Mouse (Mus musculus) midbrain, embryonic 12.5 days (tissue): ENCODE measurements around the gene Cytip. TPM values are rescaled to one million over a fixed set of nuclear protein-coding genes. Genes with fewer than 3 reads are reported as not detected.

Experiments
- ATAC-seq: fragments of 200-750 bp; cut with Nextera tagmentation; 2 replicates; pipeline ENCODE4 v1.8.0; 2017; ENCODE audit warnings: low read depth, moderate TSS enrichment, moderate library complexity; ENCODE audit not compliant: low FRiP score
- H3K27ac ChIP-seq: fragments of 300-500 bp; sonication (generic); replicated peaks from 2 replicates; pipeline ENCODE4 v1.5.1; 2016; ENCODE audit warnings: mild to moderate bottlenecking
- H3K27me3 ChIP-seq: fragments of 300-500 bp; sonication (generic); 2 replicates; pipeline ENCODE4 v1.6.1; 2016; ENCODE audit warnings: mild to moderate bottlenecking
- H3K36me3 ChIP-seq: fragments of 300-500 bp; sonication (generic); 2 replicates; pipeline ENCODE4 v1.6.1; 2016
- H3K4me1 ChIP-seq: fragments of 300-500 bp; sonication (generic); 2 replicates; pipeline ENCODE4 v1.6.1; 2016
- H3K4me2 ChIP-seq: fragments of 300-500 bp; sonication (generic); replicated peaks from 2 replicates; pipeline ENCODE4 v1.6.1; 2016; ENCODE audit warnings: mild to moderate bottlenecking, moderate library complexity
- H3K4me3 ChIP-seq: fragments of 300-500 bp; sonication (generic); 2 replicates; pipeline ENCODE4 v1.5.1; 2016; ENCODE audit warnings: mild to moderate bottlenecking
- H3K9ac ChIP-seq: fragments of 300-500 bp; sonication (generic); replicated peaks from 2 replicates; pipeline ENCODE4 v1.6.1; 2016; ENCODE audit warnings: mild to moderate bottlenecking, moderate library complexity
- H3K9me3 ChIP-seq: fragments of 300-500 bp; sonication (generic); 2 replicates; pipeline ENCODE4 v1.6.1; 2016; ENCODE audit warnings: mild to moderate bottlenecking
- WGBS: fragments of 180-500 bp; shearing (Covaris S2); methylation state at CpG from one replicate; pipeline ENCODE4 v1.1.7; 2016; 5-methylcytosine and 5-hydroxymethylcytosine counted together
- polyA plus RNA-seq: library from polyadenylated mRNA; unstranded; fragments of >200 nt; fragmentation: Nextera tagmentation; extraction: Ambion mirVana; gene quantifications from 2 replicates; pipeline ENCODE4 v1.2.1, GENCODE M21; 2016

The Cytip gene
- polyA plus RNA-seq, 1 experiment from 2014 or later, result 0.19 TPM

DNA sequence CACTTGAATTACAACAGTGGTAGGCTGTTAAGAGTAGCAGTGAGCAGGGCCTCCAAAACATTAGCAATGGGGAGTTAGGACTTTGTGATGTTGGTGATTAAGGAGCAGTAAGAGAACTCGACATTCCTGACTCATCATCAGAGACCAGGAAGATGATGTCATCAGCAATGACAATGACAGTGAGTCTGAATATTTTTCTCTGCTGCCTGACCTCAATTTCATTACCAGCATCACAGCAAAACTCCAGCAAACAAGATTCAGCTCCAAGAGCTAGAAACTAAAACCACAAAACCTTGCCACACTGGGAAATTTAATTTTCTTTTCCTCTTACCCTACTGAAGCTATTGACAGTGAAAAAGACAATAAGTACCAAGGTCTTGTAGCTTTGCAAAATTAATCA, 14.6 kb downstream of the Cytip start:
- Histone ChIP-seq H3K27me3 (no peaks in the 10 kb centered on the region), H3K4me2 (no peak overlapping the region), H3K9ac (no peak overlapping the region), H3K4me3 (no peak overlapping the region), H3K9me3 (no peaks in the 10 kb centered on the region), H3K36me3 (no peaks in the 10 kb centered on the region), H3K27ac (no peak overlapping the region), H3K4me1 (no peaks in the 10 kb centered on the region)
- ATAC-seq, result no peak
- WGBS, result 58% methylated on average over 1 of the region's 1 CpGs

DNA sequence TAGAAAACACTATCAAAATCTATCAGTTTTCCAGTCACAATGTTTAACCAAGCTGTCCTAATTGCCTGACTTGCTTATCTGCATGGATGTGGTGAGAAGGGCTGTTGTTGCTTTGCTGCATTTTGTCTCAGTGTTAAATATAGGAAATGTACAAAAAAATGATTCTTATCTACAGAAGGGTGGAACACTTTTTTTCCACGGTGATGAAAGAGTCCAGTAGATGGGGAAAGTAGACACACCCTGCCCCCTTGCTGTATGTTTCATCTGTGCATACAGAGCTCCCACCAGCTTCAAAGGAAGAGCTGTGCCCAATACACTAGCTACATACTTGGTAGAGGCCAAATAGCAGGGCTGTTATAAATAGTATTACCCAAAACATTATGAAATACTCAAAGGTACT, 16.3 kb downstream of the Cytip start:
- no peaks in the 10 kb centered on the region for H3K36me3 ChIP-seq
- no peaks in the 10 kb centered on the region for H3K27me3 ChIP-seq
- no peak overlapping the region for H3K4me2 ChIP-seq
- H3K4me3 ChIP-seq, result no peak overlapping the region
- H3K27ac ChIP-seq, result no peak overlapping the region
- H3K9ac ChIP-seq, result no peak overlapping the region
- no peaks in the 10 kb centered on the region for H3K9me3 ChIP-seq
- peaks cover 7% of the 10 kb centered on the region; the same call in 1 of the 2 replicates for H3K4me1 ChIP-seq
- 84% methylated on average over 1 of the region's 1 CpGs for WGBS
- ATAC-seq, result no peak

DNA sequence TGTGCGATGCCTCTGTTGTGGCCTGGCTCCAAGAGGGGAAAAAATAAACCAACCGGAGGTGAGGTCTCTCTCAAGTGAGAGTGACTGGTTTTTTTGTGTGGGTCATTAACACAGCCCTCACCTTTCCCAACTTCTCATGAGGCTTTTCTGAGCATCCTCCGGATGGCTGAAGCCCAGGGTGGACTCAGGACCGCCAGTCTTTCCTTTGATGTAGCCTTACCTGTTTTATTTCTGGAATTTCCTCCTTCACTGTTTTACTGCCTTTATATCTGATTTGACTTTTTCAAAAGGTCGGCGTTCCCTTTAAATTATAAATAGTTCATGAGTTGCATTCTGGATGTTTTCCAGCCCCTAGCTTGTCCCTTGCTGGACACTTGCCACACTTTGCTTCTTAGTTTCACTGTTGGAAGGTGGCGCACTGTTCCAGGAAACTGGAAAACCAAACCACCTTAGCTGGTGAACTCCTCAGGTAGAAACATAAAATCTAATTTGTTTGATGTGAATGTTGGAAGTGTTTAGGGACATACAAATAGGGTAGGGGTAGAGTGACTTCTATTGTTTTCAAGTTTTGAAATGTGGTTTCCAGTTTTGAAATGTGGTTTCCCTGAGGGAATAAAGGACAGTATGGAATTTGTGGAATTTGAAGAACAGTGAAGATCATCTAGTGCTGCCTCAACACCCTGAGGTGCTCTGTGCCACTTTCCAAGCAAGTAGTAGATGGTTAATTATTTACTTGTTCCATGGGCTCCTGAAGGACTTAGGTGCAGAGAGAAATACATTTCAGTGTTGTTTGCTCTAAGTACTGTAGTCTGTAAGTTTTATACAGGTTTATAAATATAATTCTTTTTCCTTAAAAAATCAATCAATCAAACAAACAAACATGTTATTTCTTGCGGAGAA, 19.7 kb downstream of the Cytip start:
- Histone ChIP-seq H3K4me3 (no peak overlapping the region), H3K27me3 (no peaks in the 10 kb centered on the region), H3K4me1 (peaks cover 7% of the 10 kb centered on the region; the same call in 1 of the 2 replicates), H3K4me2 (no peak overlapping the region), H3K9me3 (no peaks in the 10 kb centered on the region), H3K9ac (no peak overlapping the region), H3K36me3 (no peaks in the 10 kb centered on the region), H3K27ac (no peak overlapping the region)
- WGBS, result 90% methylated on average over 8 of the region's 8 CpGs
- ATAC-seq, result no peak

DNA sequence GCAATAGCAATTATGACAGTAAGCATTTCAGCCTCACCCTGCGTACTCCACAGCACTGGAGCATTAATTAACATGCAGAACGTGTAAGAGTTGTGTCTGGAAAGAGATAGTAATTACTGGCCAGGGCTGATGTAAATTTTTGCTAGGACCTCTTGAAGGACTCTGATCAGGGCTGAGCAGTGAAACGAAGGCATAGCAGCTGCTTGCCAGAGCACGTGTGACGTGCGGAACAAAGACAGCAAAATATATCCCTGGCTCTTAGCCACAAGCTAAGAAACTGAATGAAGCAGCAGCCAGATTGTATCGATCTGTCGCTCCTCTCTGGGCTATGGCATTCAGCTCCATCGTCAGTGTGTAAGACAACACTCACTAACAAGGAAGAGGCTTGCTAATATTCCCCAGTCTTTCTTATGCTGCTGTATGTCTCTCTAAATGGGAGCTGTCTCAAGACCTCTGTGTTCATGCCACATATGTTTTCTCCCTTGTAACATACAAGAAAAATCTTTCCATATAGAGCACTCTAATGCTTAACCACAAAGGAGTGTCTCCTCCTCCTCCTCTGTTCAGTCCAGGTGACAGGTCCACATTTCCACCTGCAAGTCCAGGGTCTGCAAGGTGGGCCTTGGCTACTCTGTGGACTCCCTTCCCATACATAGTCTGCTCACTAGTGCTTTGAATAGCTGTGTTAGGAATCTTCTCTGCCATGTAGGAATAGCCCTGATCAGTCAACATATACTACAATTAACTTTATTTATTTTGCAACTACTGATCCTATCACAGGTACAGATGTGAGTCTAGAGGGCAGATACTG, 20.7 kb downstream of the Cytip start:
- peak; percentile 83 for ATAC-seq
- Histone ChIP-seq H3K4me3 (no peak overlapping the region), H3K36me3 (no peaks in the 10 kb centered on the region), H3K4me1 (peaks cover 7% of the 10 kb centered on the region; the same call in 1 of the 2 replicates), H3K9ac (no peak overlapping the region), H3K27ac (0 out of 2 replicates have a peak overlapping the region, but pooled peaks have one; percentile 25), H3K4me2 (no peak overlapping the region), H3K9me3 (no peaks in the 10 kb centered on the region), H3K27me3 (no peaks in the 10 kb centered on the region)
- WGBS, result 66% methylated on average over 9 of the region's 9 CpGs

DNA sequence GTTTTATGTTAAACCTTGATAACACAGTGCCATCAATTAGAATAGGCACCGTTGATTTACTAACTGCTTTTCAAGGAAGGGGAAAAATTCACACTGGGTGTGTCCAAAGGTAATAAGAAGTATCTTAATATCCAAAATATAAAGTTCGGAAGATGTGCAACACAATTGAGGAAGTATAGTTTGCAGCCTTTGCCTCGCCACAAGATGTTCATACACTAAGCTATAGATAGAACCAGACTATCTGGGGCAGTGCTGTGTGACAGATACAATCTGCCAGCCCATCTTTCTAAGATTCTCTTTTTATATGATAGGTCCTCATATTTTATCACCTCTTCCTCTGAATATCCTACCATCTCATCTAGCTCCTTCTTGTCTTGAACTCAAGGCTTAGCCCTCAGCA, 22.4 kb downstream of the Cytip start:
- Histone ChIP-seq H3K9me3 (no peaks in the 10 kb centered on the region), H3K27ac (no peak overlapping the region), H3K36me3 (no peaks in the 10 kb centered on the region), H3K9ac (no peak overlapping the region), H3K4me2 (no peak overlapping the region), H3K4me1 (peaks cover 7% of the 10 kb centered on the region; the same call in 1 of the 2 replicates), H3K27me3 (no peaks in the 10 kb centered on the region), H3K4me3 (no peak overlapping the region)
- ATAC-seq, result no peak
- 92% methylated on average over 3 of the region's 3 CpGs for WGBS

DNA sequence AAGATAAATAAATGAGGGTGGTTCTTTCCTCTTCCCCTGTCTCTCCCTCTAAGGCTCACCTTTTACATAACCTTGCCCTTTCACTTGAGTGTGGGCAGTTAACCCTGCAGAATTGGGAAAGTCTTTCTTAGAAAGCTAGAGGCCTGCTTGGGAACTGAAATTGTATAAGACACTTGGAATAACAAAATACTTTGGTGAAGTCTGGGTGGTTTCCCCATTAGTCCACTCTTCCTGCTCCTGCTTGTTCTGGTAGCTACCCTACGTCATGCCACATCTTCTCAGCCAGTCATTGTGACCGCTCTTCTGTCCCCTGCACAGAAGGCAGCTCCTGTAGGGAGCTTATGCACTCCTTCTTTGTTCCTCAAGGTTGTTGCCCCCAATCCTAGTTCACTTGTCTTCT, 26.2 kb downstream of the Cytip start:
- WGBS, result 77% methylated on average over 2 of the region's 2 CpGs
- no peaks in the 10 kb centered on the region for H3K27me3 ChIP-seq
- H3K4me3 ChIP-seq, result no peak overlapping the region
- H3K9ac ChIP-seq, result no peak overlapping the region
- no peak overlapping the region for H3K27ac ChIP-seq
- ATAC-seq, result no peak
- no peak overlapping the region for H3K4me2 ChIP-seq
- H3K4me1 ChIP-seq, result no peaks in the 10 kb centered on the region
- no peaks in the 10 kb centered on the region for H3K36me3 ChIP-seq
- no peaks in the 10 kb centered on the region for H3K9me3 ChIP-seq

DNA sequence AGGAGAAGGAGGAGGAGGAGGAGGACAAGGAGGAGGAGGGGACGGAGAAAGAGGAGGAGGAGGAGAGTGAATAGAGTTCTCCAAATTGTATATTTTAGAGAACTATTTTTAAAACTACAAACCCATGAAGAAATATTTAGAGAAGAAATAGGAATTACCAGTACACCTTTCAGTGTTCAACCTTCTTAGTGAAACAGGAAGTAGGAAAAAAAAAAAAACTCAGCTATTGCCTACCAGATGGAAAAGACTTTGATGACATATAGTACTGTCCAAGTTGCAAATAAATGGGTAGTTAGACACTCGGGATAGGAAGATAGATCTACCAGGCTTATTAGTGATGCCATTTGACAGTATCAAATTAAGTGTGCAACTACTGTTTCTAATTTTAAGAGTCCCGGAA, 27.7 kb downstream of the Cytip start:
- Histone ChIP-seq H3K4me1 (no peaks in the 10 kb centered on the region), H3K27me3 (no peaks in the 10 kb centered on the region), H3K4me3 (no peak overlapping the region), H3K27ac (no peak overlapping the region), H3K9me3 (no peaks in the 10 kb centered on the region), H3K9ac (no peak overlapping the region), H3K4me2 (no peak overlapping the region), H3K36me3 (no peaks in the 10 kb centered on the region)
- 80% methylated on average over 3 of the region's 3 CpGs for WGBS
- no peak for ATAC-seq

DNA sequence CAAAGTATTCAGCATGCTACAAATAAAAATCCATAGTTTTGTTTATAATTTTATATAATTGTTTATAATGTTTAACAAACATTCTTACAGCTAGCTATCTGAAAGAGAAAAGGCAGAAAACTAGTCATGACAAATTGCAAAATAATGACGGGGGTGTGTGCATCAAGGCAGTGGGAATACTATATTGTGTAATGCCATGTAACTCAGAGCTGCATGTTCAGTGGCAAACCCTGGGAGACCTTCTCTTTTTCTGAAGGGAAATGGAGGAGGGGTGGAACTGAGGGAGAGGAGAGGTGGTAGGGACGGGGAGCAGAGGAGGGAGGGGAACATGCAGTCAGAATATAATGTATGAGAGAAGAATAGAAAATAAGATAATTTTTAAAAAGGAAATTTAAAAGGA, 28.6 kb downstream of the Cytip start:
- WGBS, result 80% methylated on average over 2 of the region's 2 CpGs
- Histone ChIP-seq H3K4me1 (no peaks in the 10 kb centered on the region), H3K9ac (no peak overlapping the region), H3K4me2 (no peak overlapping the region), H3K4me3 (no peak overlapping the region), H3K9me3 (no peaks in the 10 kb centered on the region), H3K27me3 (no peaks in the 10 kb centered on the region), H3K27ac (no peak overlapping the region), H3K36me3 (no peaks in the 10 kb centered on the region)
- ATAC-seq, result no peak

DNA sequence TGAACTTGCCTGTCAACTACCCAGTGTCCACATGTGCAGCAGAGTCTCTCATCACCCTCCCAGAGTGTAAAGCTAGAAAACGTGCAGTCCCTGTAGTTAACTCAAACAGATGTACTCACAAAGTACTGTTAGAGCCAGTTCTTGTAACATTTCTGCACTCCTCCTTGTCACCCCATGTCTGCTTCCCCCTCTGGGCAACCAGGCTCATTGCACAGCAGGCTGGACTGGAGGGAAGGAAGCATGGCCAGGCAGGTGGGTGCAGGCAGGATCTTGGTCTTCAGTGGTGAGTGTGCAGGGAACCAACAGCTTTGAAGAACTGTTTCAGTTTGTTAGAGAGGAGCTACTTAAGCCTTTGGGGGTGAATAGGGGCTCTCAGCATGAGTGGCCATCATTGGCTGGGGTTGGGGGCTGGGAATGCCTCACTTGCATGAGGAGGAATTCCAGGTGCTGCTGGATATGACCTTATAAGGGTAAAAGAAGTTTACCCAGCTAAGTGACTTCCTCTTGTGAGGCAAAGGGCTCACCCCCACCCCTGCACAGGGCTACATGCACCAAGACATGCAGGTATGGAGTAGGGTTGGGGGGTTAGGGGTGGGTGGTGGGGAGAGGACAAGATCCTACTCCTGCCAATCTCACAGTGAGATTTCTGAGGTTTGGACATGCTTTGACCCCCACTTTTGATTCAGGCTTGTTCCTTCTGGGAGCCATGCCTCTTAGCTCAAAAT, 31.7 kb downstream of the Cytip start:
- Histone ChIP-seq H3K4me1 (no peaks in the 10 kb centered on the region), H3K4me3 (no peak overlapping the region), H3K9ac (no peak overlapping the region), H3K27ac (no peak overlapping the region), H3K9me3 (no peaks in the 10 kb centered on the region), H3K36me3 (no peaks in the 10 kb centered on the region), H3K4me2 (no peak overlapping the region), H3K27me3 (no peaks in the 10 kb centered on the region)
- WGBS, result 72% methylated on average over 1 of the region's 1 CpGs
- ATAC-seq, result no peak

DNA sequence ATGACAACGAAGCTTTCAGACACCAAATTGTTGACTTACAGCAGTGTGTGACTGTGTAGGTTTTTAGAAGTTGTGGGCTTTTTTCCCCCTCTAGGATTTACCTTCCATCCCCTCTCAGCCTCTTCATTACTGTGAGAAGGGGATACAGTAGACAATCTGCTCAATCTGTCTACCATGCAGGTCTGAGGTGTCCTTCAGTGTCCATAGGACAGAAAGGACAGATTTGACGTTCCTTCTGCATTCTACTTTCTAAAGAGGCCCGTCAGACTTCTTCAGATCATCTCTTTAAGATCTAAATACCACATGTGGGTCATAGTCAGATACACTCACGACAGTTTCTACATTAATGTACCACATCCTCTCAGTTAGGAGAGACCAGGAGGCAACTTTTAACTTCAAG, 33.5 kb downstream of the Cytip start:
- Histone ChIP-seq H3K4me3 (no peak overlapping the region), H3K4me2 (no peak overlapping the region), H3K27ac (no peak overlapping the region), H3K36me3 (no peaks in the 10 kb centered on the region), H3K27me3 (no peaks in the 10 kb centered on the region), H3K9me3 (no peaks in the 10 kb centered on the region), H3K9ac (no peak overlapping the region), H3K4me1 (no peaks in the 10 kb centered on the region)
- no peak for ATAC-seq
- WGBS, result 84% methylated on average over 4 of the region's 4 CpGs

DNA sequence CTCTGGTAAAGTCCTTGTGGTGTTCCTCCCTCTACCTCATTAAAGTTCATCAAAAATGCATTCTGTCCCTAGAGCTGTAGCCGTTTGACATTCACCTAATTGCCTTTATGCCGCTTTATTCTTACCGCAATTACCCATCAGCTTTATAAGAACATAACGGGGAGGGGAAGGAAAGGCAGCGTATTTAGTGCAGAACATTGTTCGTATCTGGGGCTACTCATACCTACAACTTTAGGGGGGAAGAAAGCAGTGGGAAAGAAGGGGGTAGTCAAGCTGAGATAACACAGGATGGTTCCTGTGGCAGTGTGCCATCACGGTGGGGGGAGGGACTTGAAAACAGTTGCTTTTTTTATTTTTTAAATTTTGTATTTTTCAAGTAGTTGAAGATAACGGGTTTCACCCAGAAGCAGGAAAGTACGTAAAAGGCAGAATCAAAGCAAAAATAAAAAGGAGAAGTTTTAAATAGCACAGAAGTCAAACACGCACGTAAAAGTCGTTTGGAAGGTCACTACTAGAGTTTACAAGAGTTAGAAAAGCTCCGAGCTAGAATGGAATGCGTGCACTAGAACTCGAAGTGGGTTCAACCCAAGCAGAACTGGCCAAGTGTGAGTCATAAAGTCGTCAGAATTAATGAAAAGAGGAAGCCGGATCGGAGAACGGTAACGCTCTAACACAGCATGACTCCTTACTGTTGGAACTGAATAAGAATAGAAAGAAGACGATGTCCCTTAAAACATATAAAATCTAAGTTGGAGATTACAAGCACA, 34.6 kb downstream of the Cytip start:
- WGBS, result 88% methylated on average over 21 of the region's 21 CpGs
- no peak overlapping the region for H3K9ac ChIP-seq
- H3K4me2 ChIP-seq, result no peak overlapping the region
- H3K27me3 ChIP-seq, result no peaks in the 10 kb centered on the region
- no peaks in the 10 kb centered on the region for H3K9me3 ChIP-seq
- H3K4me3 ChIP-seq, result no peak overlapping the region
- no peaks in the 10 kb centered on the region for H3K36me3 ChIP-seq
- no peak overlapping the region for H3K27ac ChIP-seq
- H3K4me1 ChIP-seq, result no peaks in the 10 kb centered on the region
- no peak for ATAC-seq
